Mouse (Mus musculus) G1E (cell line): Measurements from ENCODE around the gene Isca1.
"Not testable (repeated sequence)": the region's sequence is repeated elsewhere in the genome, so short reads cannot be mapped to it uniquely, and the experiment has no call there.

ENCODE experiments used
- CTCF ChIP-seq: IDR thresholded peaks from 2 replicates; pipeline ENCODE4 v1.5.1; 2012; ENCODE audit warnings: low read depth, low read length, inconsistent platforms, mixed read lengths
- GATA1 ChIP-seq: IDR thresholded peaks from 2 replicates; pipeline ENCODE4 v1.6.1; 2012; ENCODE audit warnings: borderline replicate concordance, low read length, inconsistent platforms, mixed read lengths
- GATA2 ChIP-seq: IDR thresholded peaks from 2 replicates; pipeline ENCODE4 v1.6.1; 2012; ENCODE audit warnings: low read depth, low read length, inconsistent platforms, borderline replicate concordance
- TAL1 ChIP-seq: conservative IDR thresholded peaks from 2 replicates; pipeline ENCODE4 v1.6.1; 2012; ENCODE audit warnings: low read depth, low read length, inconsistent platforms, mixed read lengths

- TF ChIP-seq CTCF, GATA1, TAL1, GATA2: not testable (repeated sequence)
These were observed 47.5 kb downstream of the Isca1 start for GRCm38 (mm10) chr13:59722089-59722488.
